Mouse (Mus musculus) CH12.LX (cell line): ENCODE measurements at regions not wholly inside any gene's neighbourhood (a gene's known extent, or its start where the extent isn't known, plus 50 kb on each side); places are given as distances from the start of the nearest gene placed in this dataset.

Experiments
- DNase-seq: peaks from one replicate; pipeline ENCODE4 v3.0.0-alpha.2; 2013; ENCODE audit errors: extremely low read depth
- H3K27ac ChIP-seq: 2 replicates; pipeline ENCODE4 v1.5.1; 2012; ENCODE audit warnings: low read depth, mild to moderate bottlenecking, control low read depth, moderate library complexity; ENCODE audit not compliant: insufficient read depth
- H3K27me3 ChIP-seq: replicated peaks from 2 replicates; pipeline ENCODE3; 2012; ENCODE audit warnings: inconsistent platforms
- H3K36me3 ChIP-seq, 2 experiments: replicated peaks in 1 of 2; 2 replicates each; pipeline versions ENCODE3 to v1.6.1; 2012; ENCODE audit warnings: inconsistent platforms in 1 of 2, low read length in 1 of 2, mild to moderate bottlenecking in 1 of 2, mixed read lengths in 1 of 2, moderate library complexity in 1 of 2; ENCODE audit not compliant: control insufficient read depth in 1 of 2, insufficient read depth in 1 of 2
- H3K4me1 ChIP-seq, 2 experiments: 2 replicates each; pipeline ENCODE4 v1.6.1; 2012; ENCODE audit warnings: inconsistent platforms in 1 of 2, moderate library complexity in 1 of 2; ENCODE audit not compliant: insufficient read depth in 2 of 2, control insufficient read depth in 1 of 2
- H3K4me2 ChIP-seq: 2 replicates; pipeline ENCODE4 v1.6.1; 2012; ENCODE audit warnings: low read depth, mild to moderate bottlenecking, control low read depth; ENCODE audit not compliant: poor library complexity, insufficient read depth, severe bottlenecking
- H3K4me3 ChIP-seq, 3 experiments: fragments of 150-350 bp in 1 of 3; sonication (generic) in 1 of 3; replicated peaks in 1 of 3; 2 replicates each; pipeline versions ENCODE3 to v1.5.1; 2011 to 2012; ENCODE audit warnings: low read depth in 2 of 3, low read length in 2 of 3, mild to moderate bottlenecking in 2 of 3, moderate library complexity in 2 of 3, control low read depth in 1 of 3, improper control_type of control experiment in 1 of 3, inconsistent platforms in 1 of 3, mixed read lengths in 1 of 3; ENCODE audit not compliant: poor library complexity in 1 of 3
- H3K79me2 ChIP-seq: replicated peaks from 2 replicates; pipeline ENCODE4 v1.6.1; 2012; ENCODE audit warnings: mild to moderate bottlenecking, moderate library complexity; ENCODE audit not compliant: control insufficient read depth, poor library complexity, insufficient read depth, severe bottlenecking; ENCODE audit errors: extremely low read depth
- H3K9ac ChIP-seq: 2 replicates; pipeline ENCODE4 v1.6.1; 2012; ENCODE audit warnings: low read depth, mild to moderate bottlenecking, control low read depth, moderate library complexity; ENCODE audit not compliant: insufficient read depth
- H3K9me3 ChIP-seq: replicated peaks from 2 replicates; pipeline ENCODE3; 2012; ENCODE audit warnings: low read length, inconsistent platforms, mixed read lengths
- CHD1 ChIP-seq: IDR thresholded peaks from 2 replicates; pipeline ENCODE4 v1.6.1; 2012; ENCODE audit warnings: low read depth, low read length, improper control_type of control experiment, inconsistent platforms
- CTCF ChIP-seq, 2 experiments: IDR thresholded peaks in 1 of 2; conservative IDR thresholded peaks in 1 of 2; 2 replicates each; pipeline ENCODE4 v1.5.1; 2011 to 2012; ENCODE audit warnings: low read depth in 2 of 2, low read length in 2 of 2, improper control_type of control experiment in 1 of 2, inconsistent platforms in 1 of 2, mild to moderate bottlenecking in 1 of 2, moderate library complexity in 1 of 2
- ETS1 ChIP-seq: conservative IDR thresholded peaks from 2 replicates; pipeline ENCODE4 v1.6.1; 2012; ENCODE audit warnings: low read depth, mild to moderate bottlenecking, inconsistent platforms, low read length, improper control_type of control experiment, moderate library complexity
- MAFK ChIP-seq: IDR thresholded peaks from 2 replicates; pipeline ENCODE4 v1.6.1; 2011; ENCODE audit warnings: low read length, improper control_type of control experiment; ENCODE audit not compliant: insufficient replicate concordance
- MAX ChIP-seq: IDR thresholded peaks from 2 replicates; pipeline ENCODE4 v1.6.1; 2011; ENCODE audit warnings: low read length, improper control_type of control experiment
- MYC ChIP-seq: IDR thresholded peaks from 2 replicates; pipeline ENCODE4 v1.6.1; 2011; ENCODE audit warnings: low read depth, mild to moderate bottlenecking, improper control_type of control experiment, low read length
- RAD21 ChIP-seq: IDR thresholded peaks from 2 replicates; pipeline ENCODE4 v1.6.1; 2011; ENCODE audit warnings: low read depth, mild to moderate bottlenecking, low read length, improper control_type of control experiment, moderate library complexity
- SIN3A ChIP-seq: IDR thresholded peaks from 2 replicates; pipeline ENCODE4 v1.6.1; 2012; ENCODE audit warnings: low read length, improper control_type of control experiment, inconsistent platforms
- SMC3 ChIP-seq: IDR thresholded peaks from 2 replicates; pipeline ENCODE4 v1.6.1; 2011; ENCODE audit warnings: low read depth, low read length, improper control_type of control experiment
- TCF12 ChIP-seq: IDR thresholded peaks from 2 replicates; pipeline ENCODE4 v1.6.1; 2014; ENCODE audit warnings: low read depth, mild to moderate bottlenecking, inconsistent platforms, low read length, improper control_type of control experiment
- USF1 ChIP-seq: IDR thresholded peaks from 2 replicates; pipeline ENCODE4 v1.6.1; 2014; ENCODE audit warnings: low read depth, mild to moderate bottlenecking, inconsistent platforms, low read length, improper control_type of control experiment
- ZC3H11A ChIP-seq: IDR thresholded peaks from 2 replicates; pipeline ENCODE4 v1.6.1; 2012; ENCODE audit warnings: low read depth, mild to moderate bottlenecking, inconsistent platforms, low read length, improper control_type of control experiment
- ZKSCAN1 ChIP-seq: IDR thresholded peaks from 2 replicates; pipeline ENCODE4 v1.6.1; 2012; ENCODE audit warnings: low read depth, inconsistent platforms, low read length, improper control_type of control experiment, borderline replicate concordance
- dilution Hi-C: fragments of 300-500 bp; cut with MboI; formaldehyde crosslinking; loops from 2 replicates; pipeline ENCODE4 v1.14.3; 2020; ENCODE audit warnings: low sequenced_read_pairs; ENCODE audit not compliant: extremely low pct_unique_long_range_greater_than_20kb, extremely low pct_ligation_motif_present
- in situ Hi-C: fragments of 300-500 bp; cut with MboI; formaldehyde crosslinking; loops from 3 replicates; pipeline ENCODE4 v1.14.3; 2019; ENCODE audit warnings: low sequenced_read_pairs, low pct_ligation_motif_present, low pct_unique_long_range_greater_than_20kb, mixed read lengths

GRCm38 (mm10) chr4:47598216-47598615 is 123.8 kb downstream of the Sec61b start:
- peak; percentile 50 for TF ChIP-seq RAD21
- TF ChIP-seq ZC3H11A, result no peak
- no peak for TF ChIP-seq ETS1
- TF ChIP-seq CTCF (conservative IDR thresholded peaks at IDR 0.05 in 1 of 2, IDR thresholded peaks at IDR 0.05 in 1 of 2; ENCODE audit: low read depth in 2 of 2, low read length in 2 of 2), result peak; percentile 68 to 78
- peak; percentile 86 for TF ChIP-seq SMC3
- TF ChIP-seq MAX, result no peak
- TF ChIP-seq, all 38 proteins: peak for 3
- DNase-seq, result peak; percentile 41
- Histone ChIP-seq H3K4me3 (no peak overlapping the region), H3K9me3 (no peaks in the 10 kb centered on the region), H3K4me2 (no peak overlapping the region), H3K4me1 (peaks cover 4 to 17% of the 10 kb centered on the region in 2 experiments; a peak in 2 of 4 replicates), H3K27me3 (peaks cover 2% of the 10 kb centered on the region), H3K9ac (no peak overlapping the region), H3K27ac (no peak overlapping the region), H3K79me2 (no peaks in the 10 kb centered on the region), H3K36me3 (no peaks in the 10 kb centered on the region)
- in situ Hi-C loops (loop anchor here (5.0 kb wide), 1 partner anchor 171 kb away; no protein-coding TSS in a partner anchor), dilution Hi-C loops (no loop called here)

- H3K9me3 ChIP-seq, result no peaks in the 10 kb centered on the region
- H3K27ac ChIP-seq, result no peak overlapping the region
- no peak overlapping the region for H3K4me2 ChIP-seq
- in situ Hi-C loops, result no loop called here
- H3K36me3 ChIP-seq, result no peaks in the 10 kb centered on the region
- peak; percentile 60 for DNase-seq
- H3K4me1 ChIP-seq, result peaks cover 6 to 17% of the 10 kb centered on the region in 2 experiments; a peak in 2 of 4 replicates
- no peaks in the 10 kb centered on the region for H3K27me3 ChIP-seq
- H3K9ac ChIP-seq, result no peak overlapping the region
- H3K79me2 ChIP-seq, result no peaks in the 10 kb centered on the region
- no peak overlapping the region for H3K4me3 ChIP-seq
- no peak for TF ChIP-seq SIN3A
- no peak for TF ChIP-seq ETS1
- no peak for TF ChIP-seq ZKSCAN1
- no peak for TF ChIP-seq USF1
- no peak for TF ChIP-seq MAFK
- no peak for TF ChIP-seq MYC
- TF ChIP-seq ZC3H11A, result no peak
- TF ChIP-seq CHD1, result no peak
- TF ChIP-seq TCF12, result no peak
- dilution Hi-C loops, result no loop called here
Measured at GRCm38 (mm10) chr4:47601301-47602070, 127.0 kb downstream of the Sec61b start.
